In genomic region chr7:30216723-30217151, GRCm38 (mm10) we compare ENCODE assay signal across 9 mouse cellular contexts. TPM values are rescaled to one million over a fixed set of nuclear protein-coding genes. Genes with fewer than 3 reads are reported as not detected.
DNase-seq lines count a peak whose midpoint lies in the region; ATAC-seq and TF ChIP-seq lines count a peak whose summit lies in the region.
"Had no signal": no experiment of that assay in that cellular context is flagged by ENCODE, and none has a peak within 500 bp of the region (broad histone marks: within the 10 kb centered on the region; RNA-seq: fewer than 3 reads in every experiment).

No protein-coding gene starts in this region.

- no peak for TF ChIP-seq EP300 in liver, embryonic 14.5 days (IDR thresholded peaks at IDR 0.05; ENCODE audit: low read depth)
- no peak for TF ChIP-seq EP300 in stomach, postnatal 0 days (optimal IDR thresholded peaks at IDR 0.05)

- H3K4me1 ChIP-seq in heart, embryonic 10.5 days = peaks cover 15% of the 10 kb centered on the region; the same call in 1 of the 2 replicates
- no peaks in the 10 kb centered on the region; the same call in 1 of the 2 replicates for H3K4me1 ChIP-seq in kidney, embryonic 14.5 days (ENCODE audit: control insufficient read depth, insufficient read depth, low read length)
- peaks cover 0 to 5% of the 10 kb centered on the region in 2 experiments; a peak in 2 of 4 replicates for H3K4me1 ChIP-seq in liver, embryonic 14.5 days (replicated peaks; ENCODE audit: control insufficient read depth in 2 of 2, insufficient read depth in 2 of 2, low read length in 1 of 2)
- H3K4me1 ChIP-seq in stomach, postnatal 0 days (replicated peaks; ENCODE audit: control insufficient read depth, insufficient read depth) = peaks cover 3% of the 10 kb centered on the region; the same call in 1 of the 2 replicates

- no peaks in the 10 kb centered on the region for H3K36me3 ChIP-seq in heart, embryonic 10.5 days
- no peaks in the 10 kb centered on the region for H3K36me3 ChIP-seq in kidney, embryonic 14.5 days (ENCODE audit: control insufficient read depth, insufficient read depth, low read length)
- H3K36me3 ChIP-seq in liver, embryonic 14.5 days (replicated peaks; ENCODE audit: control insufficient read depth, insufficient read depth, low read depth) = no peaks in the 10 kb centered on the region
- H3K36me3 ChIP-seq in stomach, postnatal 0 days (ENCODE audit: control insufficient read depth, insufficient read depth, low read length) = no peaks in the 10 kb centered on the region

- no peaks in the 10 kb centered on the region for H3K27me3 ChIP-seq in heart, embryonic 10.5 days (ENCODE audit: insufficient read depth, poor library complexity, severe bottlenecking)
- no peaks in the 10 kb centered on the region for H3K27me3 ChIP-seq in kidney, embryonic 14.5 days (ENCODE audit: control insufficient read depth, insufficient read depth, low read length)
- H3K27me3 ChIP-seq in liver, embryonic 14.5 days (ENCODE audit: control insufficient read depth, insufficient read depth, low read length) = no peaks in the 10 kb centered on the region
- H3K27me3 ChIP-seq in stomach, postnatal 0 days (ENCODE audit: control insufficient read depth, insufficient read depth, low read length) = no peaks in the 10 kb centered on the region

- peak overlapping the region; percentile 36 for H3K4me3 ChIP-seq in heart, embryonic 10.5 days
- peak overlapping the region; percentile 3; the same call in 1 of the 2 replicates for H3K4me3 ChIP-seq in kidney, embryonic 14.5 days (ENCODE audit: low read length)
- no peak overlapping the region for H3K4me3 ChIP-seq in liver, embryonic 14.5 days (ENCODE audit: insufficient read depth in 1 of 2, low read depth in 2 of 2, low read length in 2 of 2)
- no peak overlapping the region for H3K4me3 ChIP-seq in stomach, postnatal 0 days (ENCODE audit: low read depth, low read length)

- H3K9ac ChIP-seq in kidney, embryonic 14.5 days (ENCODE audit: low read depth, low read length) = no peak overlapping the region; the same call in 1 of the 2 replicates
- no peak overlapping the region for H3K9ac ChIP-seq in liver, embryonic 14.5 days (replicated peaks)
- 0 out of 2 replicates have a peak overlapping the region, but pooled peaks have one; percentile 31 for H3K9ac ChIP-seq in stomach, postnatal 0 days (ENCODE audit: low read length)

- DNase-seq in CD8-positive naive resting alpha-beta T cell, adult 2 months (ENCODE audit: low read depth in 2 of 2, low spot score in 2 of 2) = peak; percentile 50 to 57
- DNase-seq in adrenal gland, postnatal 14 days = peak; percentile 89
- peak; percentile 87 for DNase-seq in embryo, embryonic 9.5 days (ENCODE audit: extremely low spot score)
- peak; percentile 95 for DNase-seq in heart, embryonic 10.5 days (ENCODE audit: low spot score)
- peak; percentile 59 to 68 (median 67) for DNase-seq in liver, embryonic 14.5 days (ENCODE audit: low read depth in 3 of 3, low spot score in 3 of 3)
- DNase-seq in neural tube, embryonic 10.5 days (ENCODE audit: extremely low spot score, low spot score) = peak; percentile 88
- peak; percentile 89 for DNase-seq in stomach, postnatal 0 days (ENCODE audit: low spot score)

- H3K4me2 ChIP-seq in kidney, embryonic 14.5 days (replicated peaks; ENCODE audit: low read depth, low read length) = peak overlapping the region; percentile 33
- H3K4me2 ChIP-seq in liver, embryonic 14.5 days (ENCODE audit: low read depth) = peak overlapping the region; percentile 45
- peak overlapping the region; percentile 44 for H3K4me2 ChIP-seq in stomach, postnatal 0 days (replicated peaks; ENCODE audit: low read depth)

- ATAC-seq in kidney, embryonic 14.5 days (ENCODE audit: low FRiP score, low TSS enrichment) = peak; percentile 81
- ATAC-seq in liver, embryonic 14.5 days (ENCODE audit: insufficient read depth) = peak; percentile 41; the same call in 1 of the 2 replicates
- peak; percentile 50 for ATAC-seq in stomach, postnatal 0 days (ENCODE audit: low FRiP score, low TSS enrichment)

- peak; percentile 98 for TF ChIP-seq CTCF in liver, embryonic 14.5 days (IDR thresholded peaks at IDR 0.05; ENCODE audit: low read depth)
- peak; percentile 99 for TF ChIP-seq CTCF in stomach, postnatal 0 days (IDR thresholded peaks at IDR 0.05; ENCODE audit: low read depth)

- H3K9me3 ChIP-seq in heart, embryonic 10.5 days = no peaks in the 10 kb centered on the region
- no peaks in the 10 kb centered on the region for H3K9me3 ChIP-seq in kidney, embryonic 14.5 days (ENCODE audit: control insufficient read depth, low read length)
- no peaks in the 10 kb centered on the region for H3K9me3 ChIP-seq in liver, embryonic 14.5 days (ENCODE audit: control insufficient read depth, low read length)
- no peaks in the 10 kb centered on the region for H3K9me3 ChIP-seq in stomach, postnatal 0 days (ENCODE audit: control insufficient read depth, low read length)

- peak overlapping the region; percentile 56; the same call in 1 of the 2 replicates for H3K27ac ChIP-seq in heart, embryonic 10.5 days
- H3K27ac ChIP-seq in kidney, embryonic 14.5 days (ENCODE audit: low read depth, low read length) = no peak overlapping the region
- H3K27ac ChIP-seq in liver, embryonic 14.5 days = no peak overlapping the region
- no peak overlapping the region for H3K27ac ChIP-seq in stomach, postnatal 0 days (replicated peaks)
- H3K27ac ChIP-seq: macrophage had no signal

- 2% methylated on average over 16 of the region's 16 CpGs for WGBS in heart, embryonic 10.5 days
- WGBS in kidney, embryonic 14.5 days = under 1% methylated on average over 16 of the region's 16 CpGs
- 1% methylated on average over 15 of the region's 16 CpGs for WGBS in liver, embryonic 14.5 days (ENCODE audit: insufficient replicate concordance)
- 1% methylated on average over 15 of the region's 16 CpGs for WGBS in stomach, postnatal 0 days

RNA-seq across cellular contexts. Expression of gene Polr2i, which starts 15.0 kb away (rescaled TPM):
- 95.5 and 99.4 TPM in 2 replicates for total RNA-seq in adrenal gland, postnatal 14 days (2021)
- 122 and 127 TPM in 2 replicates for polyA plus RNA-seq in heart, embryonic 10.5 days (2016; fragmentation: Nextera tagmentation; extraction: Ambion mirVana)
- polyA plus RNA-seq in kidney, embryonic 14.5 days (2014; fragmentation: Nextera tagmentation; extraction: Ambion mirVana) = 173 and 268 TPM in 2 replicates
- 71.8 and 72.4 TPM in 2 replicates for polyA plus RNA-seq in liver, embryonic 14.5 days (2012; rRNA removed)
- polyA plus RNA-seq in liver, embryonic 14.5 days (2014; fragmentation: Nextera tagmentation; extraction: Ambion mirVana) = 59.2 and 61.1 TPM in 2 replicates
- 98.2 and 106 TPM in 2 replicates for polyA plus RNA-seq in stomach, postnatal 0 days (2015; fragmentation: Nextera tagmentation; extraction: Ambion mirVana)

RNA-seq across cellular contexts. Expression of gene Tbcb, which starts 15.3 kb away (rescaled TPM):
- total RNA-seq in adrenal gland, postnatal 14 days (2021) = 67.7 and 75.4 TPM in 2 replicates
- 212 and 246 TPM in 2 replicates for polyA plus RNA-seq in heart, embryonic 10.5 days (2016; fragmentation: Nextera tagmentation; extraction: Ambion mirVana)
- 174 and 199 TPM in 2 replicates for polyA plus RNA-seq in kidney, embryonic 14.5 days (2014; fragmentation: Nextera tagmentation; extraction: Ambion mirVana)
- 13.1 and 24.4 TPM in 2 replicates for polyA plus RNA-seq in liver, embryonic 14.5 days (2012; rRNA removed)
- polyA plus RNA-seq in liver, embryonic 14.5 days (2014; fragmentation: Nextera tagmentation; extraction: Ambion mirVana) = 44.8 and 47.1 TPM in 2 replicates
- polyA plus RNA-seq in stomach, postnatal 0 days (2015; fragmentation: Nextera tagmentation; extraction: Ambion mirVana) = 149 and 153 TPM in 2 replicates

RNA-seq across cellular contexts. Expression of gene Capns1, which starts 18.1 kb away (rescaled TPM):
- 526 and 534 TPM in 2 replicates for total RNA-seq in adrenal gland, postnatal 14 days (2021)
- polyA plus RNA-seq in heart, embryonic 10.5 days (2016; fragmentation: Nextera tagmentation; extraction: Ambion mirVana) = 76.6 and 84.1 TPM in 2 replicates
- polyA plus RNA-seq in kidney, embryonic 14.5 days (2014; fragmentation: Nextera tagmentation; extraction: Ambion mirVana) = 83.1 and 120 TPM in 2 replicates
- polyA plus RNA-seq in liver, embryonic 14.5 days (2012; rRNA removed) = 122 and 167 TPM in 2 replicates
- 29.3 and 31.2 TPM in 2 replicates for polyA plus RNA-seq in liver, embryonic 14.5 days (2014; fragmentation: Nextera tagmentation; extraction: Ambion mirVana)
- 94.5 and 96.8 TPM in 2 replicates for polyA plus RNA-seq in stomach, postnatal 0 days (2015; fragmentation: Nextera tagmentation; extraction: Ambion mirVana)

RNA-seq across cellular contexts. Expression of gene Ovol3, which starts 18.8 kb away (rescaled TPM):
- total RNA-seq in adrenal gland, postnatal 14 days (2021) = not detected in 2 replicates
- polyA plus RNA-seq in heart, embryonic 10.5 days (2016; fragmentation: Nextera tagmentation; extraction: Ambion mirVana) = not detected in 2 replicates
- polyA plus RNA-seq in kidney, embryonic 14.5 days (2014; fragmentation: Nextera tagmentation; extraction: Ambion mirVana) = not detected in 2 replicates
- not detected in 2 replicates for polyA plus RNA-seq in liver, embryonic 14.5 days (2012; rRNA removed)
- not detected in 2 replicates for polyA plus RNA-seq in liver, embryonic 14.5 days (2014; fragmentation: Nextera tagmentation; extraction: Ambion mirVana)
- not detected in 2 replicates for polyA plus RNA-seq in stomach, postnatal 0 days (2015; fragmentation: Nextera tagmentation; extraction: Ambion mirVana)
- polyA plus RNA-seq: macrophage had no signal

RNA-seq across cellular contexts. Expression of gene Cox7a1, which starts 32.8 kb away (rescaled TPM):
- total RNA-seq in adrenal gland, postnatal 14 days (2021) = 1,359 and 1,375 TPM in 2 replicates
- 163 and 277 TPM in 2 replicates for polyA plus RNA-seq in heart, embryonic 10.5 days (2016; fragmentation: Nextera tagmentation; extraction: Ambion mirVana)
- 4.5 TPM in 2 replicates for polyA plus RNA-seq in kidney, embryonic 14.5 days (2014; fragmentation: Nextera tagmentation; extraction: Ambion mirVana)
- polyA plus RNA-seq in liver, embryonic 14.5 days (2012; rRNA removed) = 3.5 TPM in 2 replicates
- 5.5 and 7.0 TPM in 2 replicates for polyA plus RNA-seq in liver, embryonic 14.5 days (2014; fragmentation: Nextera tagmentation; extraction: Ambion mirVana)
- polyA plus RNA-seq in stomach, postnatal 0 days (2015; fragmentation: Nextera tagmentation; extraction: Ambion mirVana) = 38.8 and 40.7 TPM in 2 replicates

Comparison
In these comparisons a context has a peak if more than half of its experiments do, and no peak if none do; other contexts are left out.
1. H3K4me3 ChIP-seq: peak in heart, embryonic 10.5 days (single experiment) and kidney, embryonic 14.5 days (single experiment); none in liver, embryonic 14.5 days (0 of 2) and stomach, postnatal 0 days (single experiment).
2. Peak in every context shown above with its lines, with median percentiles within 50 percentile points of each other: DNase-seq, ATAC-seq and H3K4me2 ChIP-seq.